Mouse (Mus musculus) ES-E14 (cell line): ENCODE measurements around the gene Nav2.

ENCODE experiments used
- CHD2 ChIP-seq: IDR thresholded peaks from 2 replicates; pipeline ENCODE4 v1.6.1; 2014; ENCODE audit warnings: mild to moderate bottlenecking, low read depth, low read length, inconsistent platforms
- HCFC1 ChIP-seq: IDR thresholded peaks from 2 replicates; pipeline ENCODE4 v1.6.1; 2012; ENCODE audit warnings: low read length, inconsistent platforms, borderline replicate concordance; ENCODE audit not compliant: insufficient read depth
- ZC3H11A ChIP-seq: IDR thresholded peaks from 2 replicates; pipeline ENCODE4 v1.6.1; 2012; ENCODE audit warnings: low read depth, mild to moderate bottlenecking, inconsistent platforms, low read length, borderline replicate concordance
- ZNF384 ChIP-seq: IDR thresholded peaks from 2 replicates; pipeline ENCODE4 v1.6.1; 2012; ENCODE audit warnings: low read depth, low read length, inconsistent platforms

DNA sequence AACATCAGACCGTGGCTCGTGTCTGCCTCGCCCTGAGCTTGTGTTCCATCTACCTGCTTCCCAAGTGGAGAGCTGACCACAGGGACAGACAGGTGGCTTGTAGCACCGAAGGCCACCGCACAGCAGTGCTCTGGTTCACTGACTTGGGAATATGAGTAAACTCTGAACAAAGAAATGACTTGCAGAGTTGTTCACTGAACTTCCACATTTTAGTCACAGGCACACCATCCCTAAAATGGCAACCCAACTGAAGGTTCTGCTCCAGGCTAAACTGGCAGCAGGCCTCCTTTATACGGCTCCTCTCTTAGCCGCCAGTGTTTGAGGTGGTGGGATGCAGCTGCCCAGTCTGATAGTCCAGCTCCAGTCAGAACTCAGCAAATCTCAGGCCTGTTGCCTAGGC is 343.9 kb downstream of the Nav2 start:
- TF ChIP-seq HCFC1 = no peak
- TF ChIP-seq ZC3H11A = no peak
- no peak for TF ChIP-seq ZNF384
- TF ChIP-seq CHD2 = no peak
